Mouse (Mus musculus): ENCODE measurements around the gene Prkab2.

Prkab2 gene

GRCm38 (mm10) chr3:97693806-97694205, 35.8 kb downstream of the Prkab2 start:
- DNase-seq = no peak

- DNase-seq = no peak
These were observed 38.9 kb downstream of the Prkab2 start for GRCm38 (mm10) chr3:97696866-97697265.

DNA sequence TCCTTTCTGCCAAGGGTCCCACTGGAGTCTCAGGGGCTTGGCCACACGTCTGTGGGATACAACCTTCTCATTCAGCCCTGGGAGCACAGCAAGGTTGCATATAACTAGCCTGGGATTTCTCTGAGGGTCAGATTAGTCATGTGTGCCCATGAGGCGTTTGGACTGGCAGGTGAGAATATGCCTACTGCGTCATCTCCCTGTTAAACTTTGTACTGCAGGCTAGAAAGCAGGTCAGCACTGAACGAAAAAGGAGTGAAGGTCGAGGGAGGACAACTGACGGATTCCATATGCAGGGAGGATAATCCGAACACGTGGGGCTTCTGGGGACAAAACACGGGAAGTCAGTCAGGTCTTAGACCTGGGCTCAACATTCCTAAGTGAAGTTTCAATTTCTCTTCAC, 39.3 kb downstream of the Prkab2 start:
- no peak for DNase-seq

GRCm38 (mm10) chr3:97699061-97699460, 41.1 kb downstream of the Prkab2 start:
- DNase-seq = no peak

DNA sequence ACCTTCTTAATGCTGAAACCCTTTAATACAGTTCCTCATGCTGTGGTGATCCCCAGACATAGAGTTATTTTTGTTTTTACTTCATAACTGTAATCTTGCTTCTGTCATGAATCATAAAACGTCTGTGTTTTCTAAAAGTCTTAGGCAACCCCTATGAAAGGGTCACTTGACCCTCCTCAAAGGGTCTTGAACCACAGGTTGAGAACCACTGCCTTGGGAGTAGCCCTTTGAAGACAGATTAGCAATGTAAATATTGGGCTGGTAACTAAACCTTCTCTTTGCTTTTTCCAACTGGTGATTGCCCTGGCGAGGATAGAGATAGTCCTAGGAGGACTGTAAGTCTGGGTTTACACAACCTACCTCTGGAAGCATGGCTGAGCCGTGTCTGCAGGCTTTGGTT, 43.2 kb downstream of the Prkab2 start:
- DNase-seq = no peak

DNA sequence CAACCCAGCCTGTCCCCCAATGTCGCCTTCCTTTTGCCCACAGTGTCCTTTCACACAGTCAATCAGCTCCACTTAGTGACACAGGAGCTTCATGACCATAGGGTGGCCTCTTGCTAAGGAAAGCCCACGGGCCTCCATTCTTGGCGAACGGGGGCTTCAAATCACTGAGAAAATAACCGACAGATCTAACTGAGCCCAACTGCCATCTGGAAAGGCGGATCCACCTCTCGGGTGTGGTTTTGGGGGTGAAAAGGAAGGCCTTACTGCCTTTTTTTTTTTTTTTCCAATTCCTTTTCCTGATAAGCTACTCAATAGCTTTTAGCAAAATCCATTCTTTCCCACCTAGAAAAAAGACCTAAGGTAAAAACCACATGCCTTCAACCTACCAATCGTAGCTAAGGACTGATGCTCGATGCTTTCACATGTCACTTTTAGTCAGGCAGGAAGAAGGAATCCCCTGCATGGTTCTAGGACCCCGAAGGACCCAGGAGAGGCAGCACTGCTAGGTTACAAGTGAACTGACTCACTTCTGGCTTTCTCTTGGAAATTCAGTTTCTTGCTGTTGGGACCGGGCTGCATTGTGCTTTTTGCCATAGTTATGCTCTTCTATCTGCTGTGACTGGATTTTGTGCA, 44.6 kb downstream of the Prkab2 start:
- DNase-seq = no peak

GRCm38 (mm10) chr3:97705508-97705907, 47.5 kb downstream of the Prkab2 start:
- no peak for DNase-seq

- no peak for DNase-seq
These were observed 48.6 kb downstream of the Prkab2 start for GRCm38 (mm10) chr3:97706561-97706960.

GRCm38 (mm10) chr3:97710134-97710533, 52.1 kb downstream of the Prkab2 start:
- DNase-seq = no peak

- no peak for DNase-seq
These were observed 52.9 kb downstream of the Prkab2 start for GRCm38 (mm10) chr3:97710881-97711280.

- DNase-seq = no peak
These were observed 57.9 kb downstream of the Prkab2 start for GRCm38 (mm10) chr3:97715922-97716321.

DNA sequence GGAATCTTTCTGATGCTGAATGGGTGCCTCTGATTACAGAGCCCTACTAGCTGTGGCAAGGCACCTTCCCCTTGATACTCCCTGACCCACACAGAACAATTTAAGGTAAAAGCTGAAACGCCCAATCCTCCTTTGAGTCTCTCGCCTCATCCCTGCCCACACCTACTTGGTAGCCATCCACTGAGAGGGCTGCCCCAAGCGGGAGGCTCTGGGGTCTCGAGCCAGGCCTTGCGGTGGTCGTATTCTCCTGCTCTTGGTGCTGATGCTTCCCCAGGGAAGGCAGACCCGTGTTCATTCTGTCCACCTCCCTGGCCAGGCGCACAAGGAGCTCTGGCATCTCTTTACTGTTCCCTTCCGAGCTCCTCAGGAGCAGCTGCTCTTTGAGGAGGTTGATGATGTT, 61.1 kb downstream of the Prkab2 start:
- no peak for DNase-seq

All from right cerebral cortex, adult 18-20 months (tissue).